Mouse (Mus musculus) thymus, adult 2 months (tissue): ENCODE results near the gene Shd.

ENCODE experiments used
- CTCF ChIP-seq: fragments of 200-500 bp; IDR thresholded peaks from 2 replicates; pipeline ENCODE4 v1.5.1; 2012; ENCODE audit warnings: mild to moderate bottlenecking, control low read depth, low read length, moderate library complexity, borderline replicate concordance; ENCODE audit not compliant: control insufficient read depth, poor library complexity, insufficient read depth; ENCODE audit errors: extremely low read depth
- POLR2A ChIP-seq: fragments of 200-500 bp; IDR thresholded peaks from 2 replicates; pipeline ENCODE4 v1.6.1; 2012; ENCODE audit warnings: mild to moderate bottlenecking, low read length, control low read depth, moderate library complexity; ENCODE audit not compliant: control insufficient read depth, poor library complexity, insufficient read depth; ENCODE audit errors: extremely low read depth

GRCm38 (mm10) chr17:55948647-55949046, 21.6 kb upstream of the Shd start:
- TF ChIP-seq POLR2A: no peak
- TF ChIP-seq CTCF: no peak
